Mouse (Mus musculus) intestine, embryonic 16.5 days (tissue): ENCODE data around the gene G6pc3. TPM values are rescaled to one million over a fixed set of nuclear protein-coding genes. Genes with fewer than 3 reads are reported as not detected.
A peak's percentile ranks its signal among the peaks of the same experiment; 100 is the strongest.

ENCODE experiments used
- ATAC-seq: fragments of 200-750 bp; cut with Nextera tagmentation; 2 replicates; pipeline ENCODE4 v1.8.0; 2017; ENCODE audit warnings: moderate TSS enrichment, moderate library complexity
- H3K27ac ChIP-seq: fragments of 300-500 bp; sonication (generic); 2 replicates; pipeline ENCODE4 v1.5.1; 2014; ENCODE audit warnings: mild to moderate bottlenecking, low read length
- H3K27me3 ChIP-seq: fragments of 300-500 bp; sonication (generic); replicated peaks from 2 replicates; pipeline ENCODE4 v1.6.1; 2014; ENCODE audit warnings: low read length, control low read depth, mixed read lengths; ENCODE audit not compliant: control insufficient read depth, insufficient read depth
- H3K36me3 ChIP-seq: fragments of 300-500 bp; sonication (generic); 2 replicates; pipeline ENCODE4 v1.6.1; 2014; ENCODE audit warnings: low read length, control low read depth; ENCODE audit not compliant: control insufficient read depth, insufficient read depth
- H3K4me1 ChIP-seq: fragments of 300-500 bp; sonication (generic); 2 replicates; pipeline ENCODE4 v1.6.1; 2014; ENCODE audit warnings: low read length, control low read depth, mixed read lengths; ENCODE audit not compliant: control insufficient read depth, insufficient read depth
- H3K4me2 ChIP-seq: fragments of 300-500 bp; sonication (generic); 2 replicates; pipeline ENCODE4 v1.6.1; 2014; ENCODE audit warnings: low read depth, low read length, control low read depth
- H3K4me3 ChIP-seq: fragments of 300-500 bp; sonication (generic); 2 replicates; pipeline ENCODE4 v1.5.1; 2014; ENCODE audit warnings: mild to moderate bottlenecking, low read length
- H3K9ac ChIP-seq: fragments of 300-500 bp; sonication (generic); 2 replicates; pipeline ENCODE4 v1.6.1; 2014; ENCODE audit warnings: low read depth, low read length
- H3K9me3 ChIP-seq: fragments of 300-500 bp; sonication (generic); 2 replicates; pipeline ENCODE4 v1.6.1; 2016; ENCODE audit warnings: low read length, control low read depth; ENCODE audit not compliant: control insufficient read depth
- WGBS: fragments of 180-500 bp; shearing (Covaris S2); extraction: QIAGEN DNeasy Blood & Tissue Kit; methylation state at CpG from one replicate; pipeline ENCODE4 v1.1.7; 2014; 5-methylcytosine and 5-hydroxymethylcytosine counted together
- polyA plus RNA-seq: library from polyadenylated mRNA; unstranded; fragments of >200 nt; fragmentation: Nextera tagmentation; extraction: Ambion mirVana; gene quantifications from 2 replicates; pipeline ENCODE4 v1.2.1, GENCODE M21; 2015

The G6pc3 gene
- polyA plus RNA-seq: 26.7 and 32.1 TPM in 2 replicates

DNA sequence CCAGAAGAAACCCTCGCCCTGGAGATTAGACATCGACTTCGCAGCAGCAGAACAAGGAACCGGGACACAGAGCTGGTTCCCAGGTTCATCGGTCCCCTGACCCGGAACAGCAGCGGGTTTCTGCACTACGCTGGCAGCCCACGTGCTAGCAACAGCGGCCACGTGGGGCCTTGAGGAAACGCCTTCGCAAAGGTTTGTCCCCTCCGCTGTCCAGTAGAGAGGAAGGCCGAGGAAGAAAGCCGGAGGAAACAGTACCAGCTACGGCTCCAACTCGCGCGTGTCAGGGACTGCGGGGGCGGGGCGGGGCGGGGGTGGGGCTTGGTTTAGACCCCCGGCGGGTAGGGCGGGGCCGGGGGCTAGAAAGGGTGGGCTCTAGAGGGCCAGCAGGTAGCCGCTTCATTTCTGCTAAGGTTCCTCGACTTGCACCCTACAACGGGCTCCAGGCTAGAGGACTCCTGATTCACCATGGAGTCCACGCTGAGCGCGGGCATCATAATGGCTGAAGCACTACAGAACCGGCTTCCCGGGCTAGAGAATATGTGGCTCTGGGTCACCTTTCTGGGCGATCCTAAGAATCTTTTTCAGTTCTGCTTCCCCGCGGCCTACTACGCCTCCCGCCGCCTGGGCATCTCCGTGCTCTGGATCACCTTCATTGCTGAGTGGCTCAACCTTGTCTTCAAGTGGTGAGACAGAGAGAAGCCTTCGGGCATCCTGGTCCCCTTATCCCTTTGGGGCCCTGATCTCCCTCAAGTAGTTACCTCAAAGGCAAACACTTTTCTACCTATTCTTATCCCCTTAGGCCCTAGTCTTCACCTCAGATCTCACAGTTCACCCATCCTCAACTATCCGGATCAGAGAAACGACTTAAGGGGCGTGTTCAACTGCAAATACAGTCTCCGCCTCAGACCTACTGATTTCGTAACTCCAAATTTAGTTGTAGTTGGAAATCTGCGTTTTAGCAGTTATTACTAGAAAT is at the start of gene G6pc3:
Gene G6pc3 (plus strand): TSS at position 160 of the 976 bp plus-strand sequence.
- Histone ChIP-seq H3K36me3 (0 out of 2 replicates have a peak, but pooled peaks cover 2% of the 10 kb centered on the region), H3K4me1 (peaks cover 12% of the 10 kb centered on the region; the same call in 1 of the 2 replicates), H3K27ac (peak within 1 kb of the TSS; percentile 69), H3K9me3 (no peaks in the 10 kb centered on the region), H3K4me2 (peak within 1 kb of the TSS; percentile 91), H3K27me3 (no peaks in the 10 kb centered on the region), H3K4me3 (peak within 1 kb of the TSS; percentile 69), H3K9ac (peak within 1 kb of the TSS; percentile 74)
- WGBS: 2% methylated on average over 46 of the region's 50 CpGs
- ATAC-seq: peak; percentile 78

DNA sequence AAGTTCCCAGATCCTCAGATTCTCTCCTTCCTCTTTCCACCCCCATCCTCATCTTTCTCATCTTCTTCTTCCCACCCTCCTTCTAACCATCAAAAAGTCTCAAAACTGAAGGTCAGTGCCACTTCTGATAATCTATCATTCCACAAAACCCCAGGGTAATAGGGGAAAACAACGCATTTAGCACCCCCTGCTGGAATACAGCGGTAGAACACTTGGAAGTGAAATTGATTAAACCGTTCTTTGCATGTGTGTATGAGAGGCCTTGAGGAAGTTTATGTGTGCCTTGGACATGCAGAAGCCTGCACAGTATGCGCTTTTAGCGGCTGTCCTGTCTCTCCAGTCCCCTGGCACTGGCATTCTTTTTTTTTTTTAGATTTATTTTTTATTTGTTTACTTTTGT is 48.9 kb upstream of the G6pc3 start:
- no peak overlapping the region for H3K9ac ChIP-seq
- no peaks in the 10 kb centered on the region for H3K36me3 ChIP-seq
- no peak for ATAC-seq
- H3K4me2 ChIP-seq: no peak overlapping the region
- no peak overlapping the region for H3K27ac ChIP-seq
- H3K4me3 ChIP-seq: no peak overlapping the region
- peaks cover 6% of the 10 kb centered on the region for H3K27me3 ChIP-seq
- WGBS: 1% methylated on average over 5 of the region's 5 CpGs
- no peaks in the 10 kb centered on the region for H3K9me3 ChIP-seq
- H3K4me1 ChIP-seq: peaks cover 5% of the 10 kb centered on the region; the same call in 1 of the 2 replicates

DNA sequence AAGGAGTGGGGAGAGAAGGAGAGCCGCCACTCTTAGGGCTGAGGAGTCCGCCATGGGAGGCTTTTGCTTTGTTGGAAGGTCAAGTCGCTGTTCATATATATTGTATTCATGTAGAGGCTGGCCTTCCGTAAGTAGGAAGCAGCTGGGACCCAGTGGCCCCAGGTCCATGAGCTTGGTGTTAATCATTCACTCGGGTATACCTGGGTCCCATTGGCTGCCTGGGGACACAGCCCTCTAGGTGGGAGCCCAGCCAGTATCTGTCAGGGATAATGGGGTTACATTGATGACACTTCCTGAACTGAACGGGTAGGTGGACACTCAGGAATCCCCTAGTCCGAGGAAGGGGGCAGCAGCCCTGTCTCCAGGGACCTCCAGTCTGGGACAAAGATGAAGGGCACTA is 47.1 kb upstream of the G6pc3 start:
- Histone ChIP-seq H3K4me1 (peaks cover 9% of the 10 kb centered on the region), H3K4me3 (peak overlapping the region; percentile 28), H3K27me3 (peaks cover 24% of the 10 kb centered on the region), H3K36me3 (no peaks in the 10 kb centered on the region), H3K27ac (peak overlapping the region; percentile 82), H3K9ac (no peak overlapping the region), H3K4me2 (peak overlapping the region; percentile 30), H3K9me3 (no peaks in the 10 kb centered on the region)
- WGBS: 46% methylated on average over 7 of the region's 7 CpGs
- ATAC-seq: peak; percentile 71

DNA sequence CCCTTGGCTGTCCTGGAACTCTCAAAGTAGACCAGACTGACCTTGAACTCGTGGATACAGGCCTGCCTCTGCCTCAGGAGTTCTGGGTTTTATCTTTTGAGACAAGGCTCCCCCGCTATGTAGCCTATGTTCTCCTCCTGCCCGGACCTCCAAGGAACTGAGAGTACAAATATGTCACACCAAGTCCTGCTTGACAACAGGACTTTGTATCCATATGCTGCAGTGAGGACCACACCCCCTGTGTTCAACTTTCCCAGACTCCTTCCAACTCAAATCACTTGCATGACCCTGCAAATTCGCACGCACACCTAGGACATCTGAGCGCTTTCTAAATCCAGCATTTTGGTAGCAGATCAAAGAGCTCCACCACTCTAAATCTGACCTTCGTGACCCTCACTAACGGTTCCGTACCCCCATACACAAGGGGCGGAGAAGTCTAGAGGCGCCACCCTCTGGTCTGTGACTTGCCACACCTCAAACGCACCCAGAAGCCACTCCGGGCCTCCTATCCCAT is 44.4 kb upstream of the G6pc3 start:
- Histone ChIP-seq H3K9ac (peak overlapping the region; percentile 78), H3K36me3 (no peaks in the 10 kb centered on the region), H3K4me3 (peak overlapping the region; percentile 61), H3K27ac (peak overlapping the region; percentile 89), H3K9me3 (no peaks in the 10 kb centered on the region), H3K27me3 (peaks cover 36% of the 10 kb centered on the region), H3K4me1 (peaks cover 14% of the 10 kb centered on the region), H3K4me2 (peak overlapping the region; percentile 60)
- ATAC-seq: peak; percentile 81
- 22% methylated on average over 13 of the region's 13 CpGs for WGBS

DNA sequence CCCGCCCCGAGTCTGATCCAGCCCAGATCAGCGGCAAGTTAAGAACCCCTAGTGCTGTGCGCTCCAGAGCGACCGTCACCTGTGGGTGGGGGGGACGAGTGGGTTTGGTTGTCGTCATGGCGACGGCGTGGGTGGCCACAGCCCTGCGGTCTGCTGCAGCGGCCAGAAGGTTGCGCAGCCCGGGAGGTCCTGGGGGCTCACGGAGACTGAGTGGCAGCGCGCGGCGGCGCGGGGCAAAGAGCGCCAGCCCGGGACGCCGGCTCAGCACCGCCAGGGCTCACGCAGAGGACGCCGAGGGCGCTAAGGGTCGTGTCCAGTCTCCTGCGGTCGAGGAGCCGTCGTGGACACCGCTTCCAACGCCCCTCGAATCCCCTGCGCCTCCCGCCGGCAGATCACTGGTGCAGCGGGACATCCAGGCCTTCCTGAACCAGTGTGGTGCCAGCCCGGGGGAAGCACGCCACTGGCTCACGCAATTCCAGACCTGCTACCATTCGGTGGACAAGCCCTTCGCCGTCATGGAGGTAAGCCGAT is 43.9 kb upstream of the G6pc3 start, which contains the start of gene Nags:
Gene Nags (plus strand): TSS at position 43 of the 531 bp plus-strand sequence.
- peak within 1 kb of the TSS; percentile 60 for H3K4me2 ChIP-seq
- peaks cover 14% of the 10 kb centered on the region for H3K4me1 ChIP-seq
- H3K27me3 ChIP-seq: peaks cover 36% of the 10 kb centered on the region
- peak within 1 kb of the TSS; percentile 78 for H3K9ac ChIP-seq
- H3K9me3 ChIP-seq: no peaks in the 10 kb centered on the region
- ATAC-seq: peak; percentile 34
- H3K27ac ChIP-seq: peak within 1 kb of the TSS; percentile 89
- H3K4me3 ChIP-seq: peak within 1 kb of the TSS; percentile 61
- H3K36me3 ChIP-seq: no peaks in the 10 kb centered on the region
- 2% methylated on average over 50 of the region's 50 CpGs for WGBS

DNA sequence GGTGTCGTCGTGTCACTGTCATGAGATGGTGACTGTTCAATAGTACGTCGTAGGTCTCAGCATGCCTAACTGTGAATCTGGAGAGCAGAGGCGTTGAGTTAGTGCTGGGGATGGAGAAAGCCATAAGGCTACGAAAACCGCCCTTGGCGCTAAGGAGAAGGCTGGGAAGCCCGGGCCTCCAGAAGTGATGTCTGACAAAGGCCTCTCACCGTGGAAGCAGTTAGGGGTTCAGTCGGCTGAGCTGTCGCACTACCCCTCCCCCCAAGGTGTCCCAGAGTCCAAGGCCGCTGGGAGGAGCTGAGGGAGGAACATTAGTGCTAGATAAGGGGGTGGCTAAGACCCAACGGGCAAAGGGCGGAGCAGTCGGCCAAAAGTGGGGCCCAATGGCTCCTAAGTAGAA is 43.4 kb upstream of the G6pc3 start:
- WGBS: 9% methylated on average over 16 of the region's 16 CpGs
- Histone ChIP-seq H3K4me2 (peak overlapping the region; percentile 60), H3K4me3 (peak overlapping the region; percentile 61), H3K27ac (peak overlapping the region; percentile 89), H3K4me1 (peaks cover 14% of the 10 kb centered on the region), H3K36me3 (no peaks in the 10 kb centered on the region), H3K9ac (peak overlapping the region; percentile 78), H3K9me3 (no peaks in the 10 kb centered on the region), H3K27me3 (peaks cover 36% of the 10 kb centered on the region)
- peak; percentile 64 for ATAC-seq

DNA sequence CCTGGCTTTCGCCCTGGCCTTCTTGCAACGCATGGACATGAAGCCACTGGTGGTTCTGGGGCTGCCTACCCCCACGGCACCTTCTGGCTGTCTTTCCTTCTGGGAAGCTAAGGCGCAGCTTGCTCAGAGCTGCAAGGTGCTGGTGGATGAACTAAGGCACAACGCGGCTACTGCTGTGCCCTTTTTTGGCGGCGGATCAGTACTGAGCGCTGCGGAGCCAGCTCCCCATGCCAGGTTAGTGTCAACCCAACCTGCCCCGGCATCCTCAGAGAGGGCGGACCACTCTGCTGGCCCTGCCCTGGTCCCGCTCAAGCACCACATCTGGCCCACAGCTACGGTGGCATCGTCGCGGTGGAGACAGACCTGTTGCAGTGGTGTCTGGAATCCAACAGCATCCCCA is 42.9 kb upstream of the G6pc3 start:
- peak overlapping the region; percentile 60 for H3K4me2 ChIP-seq
- ATAC-seq: no peak
- H3K9ac ChIP-seq: peak overlapping the region; percentile 62

DNA sequence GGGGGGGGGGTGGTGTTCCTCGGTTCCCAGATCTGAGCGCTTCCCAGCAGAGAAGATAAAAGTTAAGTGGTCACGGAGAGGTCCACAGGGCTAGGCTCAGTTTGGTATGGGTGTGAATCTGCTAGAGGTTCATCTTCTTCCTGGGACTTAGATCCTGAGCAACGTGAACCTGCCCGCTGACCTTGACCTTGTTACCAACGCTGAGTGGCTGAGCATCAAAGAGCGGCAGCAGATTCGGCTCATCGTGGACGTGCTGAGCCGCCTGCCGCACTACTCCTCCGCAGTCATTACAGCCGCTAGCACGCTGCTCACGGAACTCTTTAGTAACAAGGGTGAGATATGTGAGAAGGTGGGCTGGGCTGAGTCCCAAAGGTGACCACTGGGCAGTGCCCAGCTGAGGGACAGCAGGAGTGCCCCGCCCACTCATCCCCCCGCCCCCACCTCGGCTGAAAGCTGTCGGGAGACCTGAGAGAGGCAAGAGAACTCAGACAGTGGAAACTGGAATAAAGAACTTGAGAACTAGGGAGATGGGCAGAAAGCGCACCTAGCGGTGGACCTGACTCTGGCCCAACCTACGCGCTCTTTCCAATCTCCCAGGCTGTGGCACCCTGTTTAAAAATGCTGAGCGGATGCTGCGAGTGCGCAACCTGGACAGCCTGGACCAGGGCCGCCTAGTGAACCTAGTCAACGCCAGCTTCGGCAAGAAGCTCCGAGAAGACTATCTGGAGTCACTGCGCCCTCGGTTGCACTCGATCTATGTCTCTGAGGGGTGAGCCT is 42.0 kb upstream of the G6pc3 start:
- no peak for ATAC-seq
- WGBS: 18% methylated on average over 34 of the region's 34 CpGs
- peak overlapping the region; percentile 60 for H3K4me2 ChIP-seq
- peaks cover 36% of the 10 kb centered on the region for H3K27me3 ChIP-seq
- H3K4me1 ChIP-seq: peaks cover 14% of the 10 kb centered on the region
- no peaks in the 10 kb centered on the region for H3K36me3 ChIP-seq
- peak overlapping the region; percentile 42 for H3K9ac ChIP-seq
- H3K27ac ChIP-seq: no peak overlapping the region
- peak overlapping the region; percentile 61 for H3K4me3 ChIP-seq
- H3K9me3 ChIP-seq: no peaks in the 10 kb centered on the region

More for the DNA sequence above, 42.9 kb upstream of the G6pc3 start:
- H3K36me3 ChIP-seq: no peaks in the 10 kb centered on the region
- H3K27me3 ChIP-seq: peaks cover 36% of the 10 kb centered on the region
- H3K4me3 ChIP-seq: peak overlapping the region; percentile 61
- WGBS: 13% methylated on average over 17 of the region's 17 CpGs
- peak overlapping the region; percentile 21; the same call in 1 of the 2 replicates for H3K27ac ChIP-seq
- peaks cover 14% of the 10 kb centered on the region for H3K4me1 ChIP-seq
- no peaks in the 10 kb centered on the region for H3K9me3 ChIP-seq
